Mouse (Mus musculus): ENCODE results near the gene Lrig1.
A peak's percentile ranks its signal among the peaks of the same experiment; 100 is the strongest.

Lrig1 gene

GRCm38 (mm10) chr6:94647574-94648430 lies 52.2 kb downstream of the Lrig1 start:
- peak; percentile 67 for DNase-seq (ENCODE audit: low spot score)

- no peak for DNase-seq (ENCODE audit: low spot score)
Measured at GRCm38 (mm10) chr6:94646902-94647301, 53.1 kb downstream of the Lrig1 start.

- DNase-seq (ENCODE audit: low spot score), result no peak
Measured at GRCm38 (mm10) chr6:94646274-94646863, 53.6 kb downstream of the Lrig1 start.

GRCm38 (mm10) chr6:94645723-94646122 lies 54.2 kb downstream of the Lrig1 start:
- DNase-seq (ENCODE audit: low spot score), result no peak

- DNase-seq (ENCODE audit: low spot score), result no peak
Measured at GRCm38 (mm10) chr6:94644641-94645040, 55.3 kb downstream of the Lrig1 start.

- no peak for DNase-seq (ENCODE audit: low spot score)
Measured at GRCm38 (mm10) chr6:94643989-94644388, 56.0 kb downstream of the Lrig1 start.

- no peak for DNase-seq (ENCODE audit: low spot score)
Measured at GRCm38 (mm10) chr6:94642048-94642447, 57.9 kb downstream of the Lrig1 start.

- DNase-seq (ENCODE audit: low spot score), result peak; percentile 59
Measured at GRCm38 (mm10) chr6:94640297-94640696, 59.7 kb downstream of the Lrig1 start.

GRCm38 (mm10) chr6:94637024-94637434 lies 62.9 kb downstream of the Lrig1 start:
- DNase-seq (ENCODE audit: low spot score), result no peak

GRCm38 (mm10) chr6:94635343-94635742 lies 64.6 kb downstream of the Lrig1 start:
- no peak for DNase-seq (ENCODE audit: low spot score)

GRCm38 (mm10) chr6:94634710-94635109 lies 65.2 kb downstream of the Lrig1 start:
- DNase-seq (ENCODE audit: low spot score), result no peak

GRCm38 (mm10) chr6:94634274-94634673 lies 65.7 kb downstream of the Lrig1 start:
- DNase-seq (ENCODE audit: low spot score), result no peak

GRCm38 (mm10) chr6:94631779-94632082 lies 68.2 kb downstream of the Lrig1 start:
- DNase-seq (ENCODE audit: low spot score), result no peak

GRCm38 (mm10) chr6:94631051-94631778 lies 68.7 kb downstream of the Lrig1 start:
- no peak for DNase-seq (ENCODE audit: low spot score)

GRCm38 (mm10) chr6:94628787-94629186 lies 71.2 kb downstream of the Lrig1 start:
- no peak for DNase-seq (ENCODE audit: low spot score)

GRCm38 (mm10) chr6:94627714-94628595 lies 72.0 kb downstream of the Lrig1 start:
- no peak for DNase-seq (ENCODE audit: low spot score)

- no peak for DNase-seq (ENCODE audit: low spot score)
Measured at GRCm38 (mm10) chr6:94626807-94627206, 73.2 kb downstream of the Lrig1 start.

- DNase-seq (ENCODE audit: low spot score), result no peak
Measured at GRCm38 (mm10) chr6:94625896-94626295, 74.1 kb downstream of the Lrig1 start.

- DNase-seq (ENCODE audit: low spot score), result no peak
Measured at GRCm38 (mm10) chr6:94624543-94624942, 75.4 kb downstream of the Lrig1 start.

GRCm38 (mm10) chr6:94622983-94623382 lies 77.0 kb downstream of the Lrig1 start:
- peak; percentile 80 for DNase-seq (ENCODE audit: low spot score)

- DNase-seq (ENCODE audit: low spot score), result no peak
Measured at GRCm38 (mm10) chr6:94620801-94621301, 79.1 kb downstream of the Lrig1 start.

GRCm38 (mm10) chr6:94620287-94620686 lies 79.7 kb downstream of the Lrig1 start:
- no peak for DNase-seq (ENCODE audit: low spot score)

All from embryo, embryonic 10 days (tissue).